Mouse (Mus musculus) kidney, embryonic 14.5 days (tissue): ENCODE data around the gene Gnmt. TPM values are rescaled to one million over a fixed set of nuclear protein-coding genes. Genes with fewer than 3 reads are reported as not detected.
A peak's percentile ranks its signal among the peaks of the same experiment; 100 is the strongest.

Source experiments
- ATAC-seq: fragments of 200-750 bp; cut with Nextera tagmentation; 2 replicates; pipeline ENCODE4 v1.8.0; 2017; ENCODE audit warnings: moderate number of reproducible peaks, mild to moderate bottlenecking, moderate TSS enrichment, moderate library complexity; ENCODE audit not compliant: low FRiP score, low TSS enrichment
- H3K27ac ChIP-seq: fragments of 300-500 bp; sonication (generic); 2 replicates; pipeline ENCODE4 v1.5.1; 2014; ENCODE audit warnings: low read depth, mild to moderate bottlenecking, low read length, moderate library complexity, mixed read lengths
- H3K27me3 ChIP-seq: fragments of 300-500 bp; sonication (generic); 2 replicates; pipeline ENCODE4 v1.6.1; 2014; ENCODE audit warnings: mild to moderate bottlenecking, low read length; ENCODE audit not compliant: control insufficient read depth, insufficient read depth
- H3K36me3 ChIP-seq: fragments of 300-500 bp; sonication (generic); 2 replicates; pipeline ENCODE4 v1.6.1; 2014; ENCODE audit warnings: low read length, mixed read lengths; ENCODE audit not compliant: control insufficient read depth, insufficient read depth
- H3K4me1 ChIP-seq: fragments of 300-500 bp; sonication (generic); 2 replicates; pipeline ENCODE4 v1.6.1; 2014; ENCODE audit warnings: low read length, mixed read lengths; ENCODE audit not compliant: control insufficient read depth, insufficient read depth
- H3K4me2 ChIP-seq: fragments of 300-500 bp; sonication (generic); replicated peaks from 2 replicates; pipeline ENCODE4 v1.6.1; 2014; ENCODE audit warnings: low read depth, mild to moderate bottlenecking, low read length
- H3K4me3 ChIP-seq: fragments of 300-500 bp; sonication (generic); 2 replicates; pipeline ENCODE4 v1.5.1; 2014; ENCODE audit warnings: mild to moderate bottlenecking, low read length
- H3K9ac ChIP-seq: fragments of 300-500 bp; sonication (generic); 2 replicates; pipeline ENCODE4 v1.6.1; 2014; ENCODE audit warnings: low read depth, mild to moderate bottlenecking, low read length, moderate library complexity
- H3K9me3 ChIP-seq: fragments of 300-500 bp; sonication (generic); 2 replicates; pipeline ENCODE4 v1.6.1; 2016; ENCODE audit warnings: low read length; ENCODE audit not compliant: control insufficient read depth
- WGBS: fragments of 180-500 bp; shearing (Covaris S2); extraction: QIAGEN DNeasy Blood & Tissue Kit; methylation state at CpG from one replicate; pipeline ENCODE4 v1.1.7; 2014; 5-methylcytosine and 5-hydroxymethylcytosine counted together
- polyA plus RNA-seq: library from polyadenylated mRNA; unstranded; fragments of >200 nt; fragmentation: Nextera tagmentation; extraction: Ambion mirVana; gene quantifications from 2 replicates; pipeline ENCODE4 v1.2.1, GENCODE M21; 2014

The Gnmt gene
- polyA plus RNA-seq, 1 experiment from 2014 or later = 0.43 TPM

- WGBS = 94% methylated on average over 11 of the region's 11 CpGs
- H3K36me3 ChIP-seq = peaks cover 25% of the 10 kb centered on the region
Observed at GRCm38 (mm10) chr17:46714756-46715481, 14.0 kb downstream of the Gnmt start.

GRCm38 (mm10) chr17:46713849-46714248 lies 15.1 kb downstream of the Gnmt start:
- Histone ChIP-seq H3K36me3 (peaks cover 25% of the 10 kb centered on the region), H3K27me3 (no peaks in the 10 kb centered on the region), H3K4me3 (no peak overlapping the region), H3K4me1 (peaks cover 10% of the 10 kb centered on the region), H3K9me3 (no peaks in the 10 kb centered on the region), H3K4me2 (no peak overlapping the region), H3K27ac (no peak overlapping the region), H3K9ac (no peak overlapping the region)
- no peak for ATAC-seq
- 85% methylated on average over 9 of the region's 9 CpGs for WGBS

More at GRCm38 (mm10) chr17:46714756-46715481, 14.0 kb downstream of the Gnmt start:
- H3K9me3 ChIP-seq = no peaks in the 10 kb centered on the region
- no peak overlapping the region for H3K27ac ChIP-seq
- H3K9ac ChIP-seq = no peak overlapping the region
- no peak for ATAC-seq
- peaks cover 10% of the 10 kb centered on the region for H3K4me1 ChIP-seq
- H3K4me2 ChIP-seq = no peak overlapping the region
- no peaks in the 10 kb centered on the region for H3K27me3 ChIP-seq
- H3K4me3 ChIP-seq = no peak overlapping the region

GRCm38 (mm10) chr17:46712442-46712841 lies 16.5 kb downstream of the Gnmt start:
- Histone ChIP-seq H3K9me3 (no peaks in the 10 kb centered on the region), H3K9ac (peak overlapping the region; percentile 93), H3K27ac (no peak overlapping the region), H3K27me3 (no peaks in the 10 kb centered on the region), H3K4me3 (peak overlapping the region; percentile 100), H3K36me3 (peaks cover 25% of the 10 kb centered on the region), H3K4me2 (peak overlapping the region; percentile 97), H3K4me1 (peaks cover 10% of the 10 kb centered on the region)
- ATAC-seq = no peak
- 66% methylated on average over 7 of the region's 7 CpGs for WGBS

GRCm38 (mm10) chr17:46711612-46712271 lies 17.2 kb downstream of the Gnmt start:
- Histone ChIP-seq H3K4me2 (peak overlapping the region; percentile 97), H3K27ac (0 out of 2 replicates have a peak overlapping the region, but pooled peaks have one; percentile 56), H3K9ac (peak overlapping the region; percentile 93), H3K4me1 (peaks cover 10% of the 10 kb centered on the region), H3K4me3 (peak overlapping the region; percentile 100), H3K36me3 (peaks cover 20% of the 10 kb centered on the region), H3K9me3 (no peaks in the 10 kb centered on the region), H3K27me3 (no peaks in the 10 kb centered on the region)
- peak; percentile 36 for ATAC-seq
- WGBS = under 1% methylated on average over 72 of the region's 76 CpGs

DNA sequence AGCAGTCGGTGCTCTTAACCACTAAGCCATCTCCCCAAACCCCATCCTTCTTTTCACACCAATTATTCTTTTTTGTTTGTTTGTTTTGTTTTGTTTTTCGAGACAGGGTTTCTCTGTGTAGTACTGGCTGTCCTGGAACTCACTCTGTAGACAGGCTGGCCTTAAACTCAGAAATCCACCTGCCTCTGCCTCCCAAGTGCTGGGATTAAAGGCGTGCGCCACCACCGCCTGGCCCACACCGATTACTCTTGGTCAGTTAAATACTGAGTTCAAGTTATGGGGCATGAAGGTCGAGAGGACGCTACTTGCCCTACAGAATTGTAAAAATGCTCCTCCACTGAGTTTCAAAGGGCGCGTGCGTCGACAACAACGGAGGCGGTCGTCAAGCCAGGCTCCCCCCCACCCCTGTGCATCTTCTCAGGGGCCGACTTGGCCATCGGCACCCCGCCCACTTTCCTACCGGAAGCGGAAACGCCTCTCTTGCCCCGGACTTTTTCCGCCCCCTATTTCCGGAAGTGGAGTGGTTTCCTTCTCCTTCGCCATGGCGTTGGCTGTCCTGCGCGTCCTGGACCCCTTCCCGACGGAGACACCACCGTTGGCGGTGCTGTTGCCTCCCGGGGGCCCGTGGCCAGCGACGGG lies 17.9 kb downstream of the Gnmt start, which contains the start of gene Pex6:
Pex6 (plus strand) TSS at position 505 of the 639 bp plus-strand sequence.
- H3K27me3 ChIP-seq = no peaks in the 10 kb centered on the region
- peak within 1 kb of the TSS; percentile 56; the same call in 1 of the 2 replicates for H3K27ac ChIP-seq
- H3K36me3 ChIP-seq = peaks cover 20% of the 10 kb centered on the region
- WGBS = 7% methylated on average over 36 of the region's 36 CpGs
- peak within 1 kb of the TSS; percentile 97 for H3K4me2 ChIP-seq
- peak within 1 kb of the TSS; percentile 100 for H3K4me3 ChIP-seq
- peaks cover 10% of the 10 kb centered on the region for H3K4me1 ChIP-seq
- peak; percentile 92 for ATAC-seq
- peak within 1 kb of the TSS; percentile 93 for H3K9ac ChIP-seq
- H3K9me3 ChIP-seq = no peaks in the 10 kb centered on the region

DNA sequence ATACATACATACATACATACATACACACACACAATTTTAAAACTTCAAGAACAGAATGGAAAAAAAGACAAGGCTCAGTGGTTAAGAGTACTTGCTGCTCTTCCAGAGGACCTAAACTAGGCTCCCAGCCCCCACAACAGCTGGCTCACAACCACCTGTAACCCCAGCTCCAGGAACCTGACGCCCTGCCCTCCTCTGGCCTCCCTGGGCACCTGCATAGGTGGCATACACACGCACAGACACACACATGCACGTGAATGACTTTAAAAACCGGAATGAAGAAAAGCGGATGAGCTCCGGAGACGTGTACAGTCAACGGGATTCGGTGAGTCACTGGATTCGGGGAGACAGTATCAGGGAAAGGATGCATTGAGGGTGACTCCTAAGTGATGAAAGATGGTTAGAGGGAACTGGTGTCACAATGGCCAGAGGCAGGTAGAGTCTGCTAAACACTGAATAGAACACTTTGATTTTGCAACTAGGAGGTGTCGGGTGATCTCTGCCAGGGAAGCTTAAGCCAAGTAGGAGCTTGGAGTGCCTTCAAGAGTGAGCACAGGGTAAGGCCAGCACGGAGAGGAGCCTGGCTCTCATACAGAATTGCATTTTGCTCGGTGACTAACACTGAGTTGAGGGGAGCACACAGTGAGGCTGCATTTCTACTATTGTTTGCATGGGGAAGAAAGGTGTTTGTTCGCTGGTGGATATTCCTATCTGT lies 22.4 kb downstream of the Gnmt start:
- H3K4me2 ChIP-seq = no peak overlapping the region

DNA sequence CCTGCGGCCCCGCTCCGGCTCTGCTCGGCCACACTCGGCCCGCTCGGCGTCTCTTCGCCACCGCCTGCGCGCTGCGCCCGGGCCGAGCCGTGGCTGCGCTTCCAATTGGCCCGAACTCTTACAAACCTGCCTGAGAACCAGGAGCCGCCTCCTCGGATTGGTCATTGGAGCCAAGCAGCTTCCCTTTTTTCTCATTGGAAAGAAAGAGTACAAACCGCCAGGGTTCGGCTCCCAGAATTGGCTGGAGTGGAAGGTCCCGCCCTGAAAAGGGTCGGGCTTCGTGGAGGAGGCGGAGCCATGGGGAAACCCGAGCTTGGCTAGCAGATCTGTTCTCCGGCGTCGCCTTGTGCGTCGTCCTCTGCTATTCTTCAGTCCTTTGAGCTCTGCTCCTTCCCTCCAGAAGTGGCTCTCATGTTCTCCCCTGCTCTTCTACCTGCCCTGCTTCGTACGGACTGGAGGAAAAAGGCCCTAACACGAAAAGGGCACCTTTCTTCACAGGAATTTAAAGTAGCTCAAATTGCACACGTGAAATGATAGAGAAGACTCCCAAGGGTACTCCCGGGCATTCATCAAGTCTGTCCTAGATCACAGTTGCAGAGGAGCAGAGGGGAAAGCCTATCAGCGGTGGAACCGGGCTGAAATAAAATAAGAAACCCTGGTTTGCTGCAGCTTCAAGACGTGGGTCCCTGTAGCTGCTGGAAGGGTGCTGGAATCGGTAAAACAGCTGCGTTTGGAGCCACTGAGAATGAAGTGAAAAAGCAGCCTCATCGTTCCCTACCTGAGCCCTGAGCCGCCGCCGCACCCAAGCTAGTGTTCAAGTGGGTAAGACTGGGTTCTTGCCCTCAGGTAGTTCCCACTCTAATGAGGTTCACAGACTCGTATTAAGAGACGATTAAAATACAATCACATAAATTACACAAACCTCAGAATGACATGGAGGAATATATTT lies 23.8 kb downstream of the Gnmt start, which contains the start of gene Ppp2r5d:
Ppp2r5d (minus strand) TSS at position 225 of the 949 bp plus-strand sequence.
- H3K9me3 ChIP-seq = no peaks in the 10 kb centered on the region
- peak; percentile 95 for ATAC-seq
- peak within 1 kb of the TSS; percentile 92 for H3K4me3 ChIP-seq
- H3K4me1 ChIP-seq = peaks cover 23% of the 10 kb centered on the region
- no peaks in the 10 kb centered on the region for H3K36me3 ChIP-seq
- H3K27ac ChIP-seq = peak within 1 kb of the TSS; percentile 94
- no peaks in the 10 kb centered on the region for H3K27me3 ChIP-seq
- H3K4me2 ChIP-seq = peak within 1 kb of the TSS; percentile 71
- H3K9ac ChIP-seq = peak within 1 kb of the TSS; percentile 90
- WGBS = under 1% methylated on average over 48 of the region's 48 CpGs

More for the DNA sequence above, 22.4 kb downstream of the Gnmt start:
- no peak overlapping the region for H3K4me3 ChIP-seq
- H3K27ac ChIP-seq = no peak overlapping the region
- H3K4me1 ChIP-seq = peaks cover 23% of the 10 kb centered on the region
- 90% methylated on average over 14 of the region's 14 CpGs for WGBS
- ATAC-seq = no peak
- H3K36me3 ChIP-seq = no peaks in the 10 kb centered on the region
- no peak overlapping the region for H3K9ac ChIP-seq
- no peaks in the 10 kb centered on the region for H3K9me3 ChIP-seq
- no peaks in the 10 kb centered on the region for H3K27me3 ChIP-seq
